Mouse (Mus musculus): ENCODE data around the gene Scml4.

DNA sequence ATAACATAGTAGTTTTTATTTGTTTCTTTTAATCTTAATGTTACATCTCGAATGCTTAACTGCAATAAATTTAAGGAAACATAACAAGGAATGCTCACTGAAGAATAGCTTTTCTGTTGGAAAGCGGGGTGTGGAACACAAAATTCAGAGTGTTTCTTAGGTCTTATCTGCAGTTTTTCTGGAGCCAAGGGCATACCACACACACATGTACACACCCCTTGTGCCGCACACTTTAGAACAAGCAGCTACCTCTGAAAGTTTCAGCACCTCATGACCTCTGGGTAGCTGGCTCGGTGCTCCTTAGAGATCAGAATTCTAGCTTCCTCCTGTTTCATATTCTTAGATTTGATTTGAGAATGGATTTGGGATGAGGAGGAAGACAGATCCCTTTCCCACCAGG is 2.6 kb downstream of the Scml4 start:
- no peak for TF ChIP-seq CTCF (IDR thresholded peaks at IDR 0.05; ENCODE audit: insufficient read depth, low read depth, low read length)
- TF ChIP-seq POLR2A (IDR thresholded peaks at IDR 0.05; ENCODE audit: insufficient read depth, low read depth, low read length), result no peak
